Mouse (Mus musculus): ENCODE results near the gene Cnp. TPM values are rescaled to one million over a fixed set of nuclear protein-coding genes. Genes with fewer than 3 reads are reported as not detected.
A peak's percentile ranks its signal among the peaks of the same experiment; 100 is the strongest.

Gene Cnp
- total and polyA plus RNA-seq, 3 experiments, result 5.6 to 9.5 (median 7.6) TPM

DNA sequence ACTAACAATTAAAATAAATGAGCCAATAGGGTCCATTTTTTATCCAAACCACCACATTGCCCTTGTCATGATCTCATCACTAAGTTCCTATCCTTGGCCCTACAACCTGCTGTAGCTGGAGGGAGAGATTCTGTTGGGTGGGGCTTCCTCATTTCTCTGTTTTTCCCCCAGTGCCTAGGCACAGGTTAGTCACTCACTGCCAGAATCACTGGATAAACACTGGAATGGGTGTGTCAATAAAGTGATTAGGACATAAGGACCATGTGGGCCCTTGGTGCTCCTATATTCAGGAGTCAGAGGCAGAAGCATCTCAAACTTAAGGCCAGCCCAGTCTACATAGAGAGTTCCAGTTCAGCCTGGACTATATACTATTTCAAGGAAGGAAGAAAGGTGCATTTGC is 38.2 kb upstream of the Cnp start:
- no peak overlapping the region for H3K9ac ChIP-seq (ENCODE audit: low read depth, low read length)
- H3K4me3 ChIP-seq, result no peak overlapping the region
- DNase-seq, result no peak
- TF ChIP-seq POLR2A (IDR thresholded peaks at IDR 0.05; ENCODE audit: insufficient read depth, low read depth, low read length) (no peak), EP300 (IDR thresholded peaks at IDR 0.05; ENCODE audit: insufficient read depth, low read depth, low read length) (no peak), CTCF (IDR thresholded peaks at IDR 0.05) (no peak)
- H3K4me1 ChIP-seq (ENCODE audit: control insufficient read depth, insufficient read depth, low read length), result no peaks in the 10 kb centered on the region
- intact Hi-C loops (cut with DNase I), result no loop called here
- no peaks in the 10 kb centered on the region for H3K36me3 ChIP-seq (ENCODE audit: control insufficient read depth, insufficient read depth, low read length)
- no peaks in the 10 kb centered on the region for H3K79me2 ChIP-seq (replicated peaks; ENCODE audit: control insufficient read depth, insufficient read depth, low read length)
- no peak overlapping the region for H3K27ac ChIP-seq
- H3K27me3 ChIP-seq (ENCODE audit: control insufficient read depth, insufficient read depth, low read length), result no peaks in the 10 kb centered on the region

DNA sequence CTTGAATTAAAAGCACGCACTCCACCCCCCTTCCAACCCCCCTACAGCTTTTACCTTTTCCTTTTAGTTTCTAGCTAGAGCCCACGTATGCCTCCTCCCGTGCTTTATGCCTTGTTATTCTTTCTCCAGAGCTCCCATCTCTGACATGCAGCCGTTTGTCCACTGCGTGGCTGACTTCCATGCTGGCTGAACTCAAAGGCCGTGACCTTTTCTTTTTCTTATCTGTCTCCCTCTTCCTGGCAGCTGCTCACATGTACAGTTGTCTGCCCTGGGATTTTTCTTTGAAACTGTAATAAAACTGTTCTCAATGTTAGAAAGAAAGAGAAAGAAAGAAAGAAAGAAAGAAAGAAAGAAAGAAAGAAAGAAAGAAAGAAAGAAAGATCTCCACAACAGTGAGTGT is 33.7 kb upstream of the Cnp start:
- intact Hi-C loops (cut with DNase I), result no loop called here
- no peak for TF ChIP-seq CTCF (IDR thresholded peaks at IDR 0.05)
- TF ChIP-seq POLR2A (IDR thresholded peaks at IDR 0.05; ENCODE audit: insufficient read depth, low read depth, low read length), result no peak
- no peak for TF ChIP-seq EP300 (IDR thresholded peaks at IDR 0.05; ENCODE audit: insufficient read depth, low read depth, low read length)
- H3K36me3 ChIP-seq (ENCODE audit: control insufficient read depth, insufficient read depth, low read length), result no peaks in the 10 kb centered on the region
- no peak for DNase-seq
- H3K4me1 ChIP-seq (ENCODE audit: control insufficient read depth, insufficient read depth, low read length), result peaks cover 2% of the 10 kb centered on the region
- no peaks in the 10 kb centered on the region for H3K79me2 ChIP-seq (replicated peaks; ENCODE audit: control insufficient read depth, insufficient read depth, low read length)
- no peaks in the 10 kb centered on the region for H3K27me3 ChIP-seq (ENCODE audit: control insufficient read depth, insufficient read depth, low read length)
- H3K9ac ChIP-seq (ENCODE audit: low read depth, low read length), result no peak overlapping the region
- WGBS, result 29% methylated on average over 6 of the region's 6 CpGs
- no peak overlapping the region for H3K4me3 ChIP-seq
- H3K27ac ChIP-seq, result no peak overlapping the region

GRCm38 (mm10) chr11:100541577-100541976 is 33.1 kb upstream of the Cnp start:
- no peak for DNase-seq
- no peak overlapping the region for H3K27ac ChIP-seq
- no peak overlapping the region for H3K4me3 ChIP-seq
- H3K27me3 ChIP-seq (ENCODE audit: control insufficient read depth, insufficient read depth, low read length), result no peaks in the 10 kb centered on the region
- no peak for TF ChIP-seq CTCF (IDR thresholded peaks at IDR 0.05)
- TF ChIP-seq POLR2A (IDR thresholded peaks at IDR 0.05; ENCODE audit: insufficient read depth, low read depth, low read length), result no peak
- TF ChIP-seq EP300 (IDR thresholded peaks at IDR 0.05; ENCODE audit: insufficient read depth, low read depth, low read length), result no peak
- WGBS, result 80% methylated on average over 2 of the region's 2 CpGs
- H3K4me1 ChIP-seq (ENCODE audit: control insufficient read depth, insufficient read depth, low read length), result peaks cover 3% of the 10 kb centered on the region
- no peaks in the 10 kb centered on the region for H3K79me2 ChIP-seq (replicated peaks; ENCODE audit: control insufficient read depth, insufficient read depth, low read length)
- H3K36me3 ChIP-seq (ENCODE audit: control insufficient read depth, insufficient read depth, low read length), result no peaks in the 10 kb centered on the region
- no peak overlapping the region for H3K9ac ChIP-seq (ENCODE audit: low read depth, low read length)
- intact Hi-C loops (cut with DNase I), result no loop called here

- Histone ChIP-seq H3K36me3 (ENCODE audit: control insufficient read depth, insufficient read depth, low read length) (no peaks in the 10 kb centered on the region), H3K27me3 (ENCODE audit: control insufficient read depth, insufficient read depth, low read length) (no peaks in the 10 kb centered on the region), H3K4me1 (ENCODE audit: control insufficient read depth, insufficient read depth, low read length) (peaks cover 3% of the 10 kb centered on the region), H3K79me2 (replicated peaks; ENCODE audit: control insufficient read depth, insufficient read depth, low read length) (no peaks in the 10 kb centered on the region), H3K9ac (ENCODE audit: low read depth, low read length) (peak within 1 kb of the TSS; percentile 47), H3K27ac (peak within 1 kb of the TSS; percentile 60), H3K4me3 (peak within 1 kb of the TSS; percentile 33)
- TF ChIP-seq POLR2A (IDR thresholded peaks at IDR 0.05; ENCODE audit: insufficient read depth, low read depth, low read length), result peak; percentile 84
- TF ChIP-seq CTCF (IDR thresholded peaks at IDR 0.05), result peak; percentile 36
- TF ChIP-seq EP300 (IDR thresholded peaks at IDR 0.05; ENCODE audit: insufficient read depth, low read depth, low read length), result peak; percentile 62; the same call in 1 of the 2 replicates
- 5% methylated on average over 28 of the region's 28 CpGs for WGBS
- DNase-seq, result peak; percentile 87 to 92
- intact Hi-C loops (cut with DNase I), result no loop called here
These were observed 29.6 kb upstream of the Cnp start, which contains the start of gene Ttc25 for GRCm38 (mm10) chr11:100544832-100545745. Ttc25 (plus strand) TSS chr11:100545607.

- Histone ChIP-seq H3K4me1 (ENCODE audit: control insufficient read depth, insufficient read depth, low read length) (peaks cover 3% of the 10 kb centered on the region), H3K79me2 (replicated peaks; ENCODE audit: control insufficient read depth, insufficient read depth, low read length) (no peaks in the 10 kb centered on the region), H3K27ac (peak overlapping the region; percentile 60; the same call in 1 of the 2 replicates), H3K4me3 (peak overlapping the region; percentile 33), H3K9ac (ENCODE audit: low read depth, low read length) (peak overlapping the region; percentile 47), H3K27me3 (ENCODE audit: control insufficient read depth, insufficient read depth, low read length) (no peaks in the 10 kb centered on the region), H3K36me3 (ENCODE audit: control insufficient read depth, insufficient read depth, low read length) (no peaks in the 10 kb centered on the region)
- WGBS, result 28% methylated on average over 7 of the region's 7 CpGs
- intact Hi-C loops (cut with DNase I), result no loop called here
- DNase-seq, result no peak
- TF ChIP-seq POLR2A (IDR thresholded peaks at IDR 0.05; ENCODE audit: insufficient read depth, low read depth, low read length), result no peak
- no peak for TF ChIP-seq EP300 (IDR thresholded peaks at IDR 0.05; ENCODE audit: insufficient read depth, low read depth, low read length)
- no peak for TF ChIP-seq CTCF (IDR thresholded peaks at IDR 0.05)
These were observed 29.0 kb upstream of the Cnp start for GRCm38 (mm10) chr11:100545746-100546085.

GRCm38 (mm10) chr11:100546955-100547354 is 27.7 kb upstream of the Cnp start:
- H3K27me3 ChIP-seq (ENCODE audit: control insufficient read depth, insufficient read depth, low read length), result no peaks in the 10 kb centered on the region
- DNase-seq, result no peak
- no peak overlapping the region for H3K9ac ChIP-seq (ENCODE audit: low read depth, low read length)
- no peaks in the 10 kb centered on the region for H3K79me2 ChIP-seq (replicated peaks; ENCODE audit: control insufficient read depth, insufficient read depth, low read length)
- 71% methylated on average over 6 of the region's 6 CpGs for WGBS
- H3K4me3 ChIP-seq, result no peak overlapping the region
- no peak for TF ChIP-seq EP300 (IDR thresholded peaks at IDR 0.05; ENCODE audit: insufficient read depth, low read depth, low read length)
- no peak for TF ChIP-seq POLR2A (IDR thresholded peaks at IDR 0.05; ENCODE audit: insufficient read depth, low read depth, low read length)
- no peak for TF ChIP-seq CTCF (IDR thresholded peaks at IDR 0.05)
- no peak overlapping the region for H3K27ac ChIP-seq
- peaks cover 3% of the 10 kb centered on the region for H3K4me1 ChIP-seq (ENCODE audit: control insufficient read depth, insufficient read depth, low read length)
- H3K36me3 ChIP-seq (ENCODE audit: control insufficient read depth, insufficient read depth, low read length), result no peaks in the 10 kb centered on the region
- intact Hi-C loops (cut with DNase I), result no loop called here
